Mouse (Mus musculus) forebrain, embryonic 14.5 days (tissue): ENCODE results near the gene Ndufaf7. TPM values are rescaled to one million over a fixed set of nuclear protein-coding genes. Genes with fewer than 3 reads are reported as not detected.
A peak's percentile ranks its signal among the peaks of the same experiment; 100 is the strongest.

Experiments used
- ATAC-seq: fragments of 200-750 bp; cut with Nextera tagmentation; 2 replicates; pipeline ENCODE4 v1.8.0; 2017; ENCODE audit warnings: mild to moderate bottlenecking, moderate library complexity
- DNase-seq: peaks from one replicate; pipeline ENCODE4 v3.0.0-alpha.2; 2015; ENCODE audit warnings: low spot score
- H3K27ac ChIP-seq: fragments of 300-500 bp; sonication (generic); 2 replicates; pipeline ENCODE4 v1.5.1; 2014; ENCODE audit warnings: low read depth, mild to moderate bottlenecking, control low read depth, low read length, moderate library complexity
- H3K27me3 ChIP-seq: fragments of 300-500 bp; sonication (generic); replicated peaks from 2 replicates; pipeline ENCODE4 v1.6.1; 2014; ENCODE audit warnings: low read length, control low read depth, mixed read lengths; ENCODE audit not compliant: control insufficient read depth, insufficient read depth
- H3K36me3 ChIP-seq: fragments of 300-500 bp; sonication (generic); 2 replicates; pipeline ENCODE4 v1.6.1; 2014; ENCODE audit warnings: low read length, control low read depth; ENCODE audit not compliant: control insufficient read depth, insufficient read depth
- H3K4me1 ChIP-seq: fragments of 300-500 bp; sonication (generic); 2 replicates; pipeline ENCODE4 v1.6.1; 2014; ENCODE audit warnings: antibody characterized with exemption, low read length, control low read depth; ENCODE audit not compliant: control insufficient read depth, insufficient read depth
- H3K4me2 ChIP-seq: fragments of 300-500 bp; sonication (generic); 2 replicates; pipeline ENCODE4 v1.6.1; 2014; ENCODE audit warnings: mild to moderate bottlenecking, control low read depth, low read length
- H3K4me3 ChIP-seq: fragments of 300-500 bp; sonication (generic); 2 replicates; pipeline ENCODE4 v1.5.1; 2014; ENCODE audit warnings: low read depth, low read length, control low read depth
- H3K9ac ChIP-seq: fragments of 300-500 bp; sonication (generic); 2 replicates; pipeline ENCODE4 v1.6.1; 2014; ENCODE audit warnings: mild to moderate bottlenecking, low read length, control low read depth, moderate library complexity
- H3K9me3 ChIP-seq: fragments of 300-500 bp; sonication (generic); replicated peaks from 2 replicates; pipeline ENCODE4 v1.6.1; 2016; ENCODE audit warnings: low read length, control low read depth, mixed read lengths; ENCODE audit not compliant: control insufficient read depth
- WGBS: fragments of 180-500 bp; shearing (Covaris S2); extraction: QIAGEN DNeasy Blood & Tissue Kit; methylation state at CpG from one replicate; pipeline ENCODE4 v1.1.7; 2014; 5-methylcytosine and 5-hydroxymethylcytosine counted together
- polyA plus RNA-seq: library from polyadenylated mRNA; unstranded; fragments of >200 nt; fragmentation: Nextera tagmentation; extraction: Ambion mirVana; gene quantifications from 2 replicates; pipeline ENCODE4 v1.2.1, GENCODE M21; 2014

The Ndufaf7 gene
- polyA plus RNA-seq, 1 experiment from 2014 or later = 57.9 TPM

DNA sequence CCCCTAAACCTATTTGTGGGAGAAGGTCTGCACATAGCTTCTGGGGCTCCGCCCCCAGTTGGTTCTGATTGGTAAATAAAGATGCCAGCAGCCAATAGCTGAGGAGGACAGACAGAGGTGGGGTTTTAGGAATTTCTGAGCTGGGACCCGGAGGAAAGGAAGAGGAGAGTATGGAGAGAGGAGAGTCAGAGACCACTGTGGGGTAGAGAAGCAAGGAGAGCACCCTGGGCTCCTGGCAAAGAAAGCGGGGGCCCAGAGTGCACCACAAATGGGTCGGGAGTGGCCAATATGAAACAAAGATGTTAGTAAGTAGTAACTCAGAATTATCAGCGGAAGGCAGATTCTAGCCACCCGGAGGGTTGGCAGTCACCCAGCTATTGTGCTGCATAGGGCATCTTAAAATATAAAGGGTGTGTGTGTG is 24.1 kb upstream of the Ndufaf7 start:
- peaks cover 10% of the 10 kb centered on the region; the same call in 1 of the 2 replicates for H3K4me1 ChIP-seq
- H3K27ac ChIP-seq = no peak overlapping the region
- peak; percentile 80 for DNase-seq
- no peaks in the 10 kb centered on the region for H3K9me3 ChIP-seq
- no peaks in the 10 kb centered on the region for H3K27me3 ChIP-seq
- WGBS = 30% methylated on average over 6 of the region's 6 CpGs
- H3K4me3 ChIP-seq = peak overlapping the region; percentile 30
- H3K9ac ChIP-seq = peak overlapping the region; percentile 33; the same call in 1 of the 2 replicates
- peak overlapping the region; percentile 48 for H3K4me2 ChIP-seq
- ATAC-seq = peak; percentile 59
- H3K36me3 ChIP-seq = 0 out of 2 replicates have a peak, but pooled peaks cover under 1% of the 10 kb centered on the region

DNA sequence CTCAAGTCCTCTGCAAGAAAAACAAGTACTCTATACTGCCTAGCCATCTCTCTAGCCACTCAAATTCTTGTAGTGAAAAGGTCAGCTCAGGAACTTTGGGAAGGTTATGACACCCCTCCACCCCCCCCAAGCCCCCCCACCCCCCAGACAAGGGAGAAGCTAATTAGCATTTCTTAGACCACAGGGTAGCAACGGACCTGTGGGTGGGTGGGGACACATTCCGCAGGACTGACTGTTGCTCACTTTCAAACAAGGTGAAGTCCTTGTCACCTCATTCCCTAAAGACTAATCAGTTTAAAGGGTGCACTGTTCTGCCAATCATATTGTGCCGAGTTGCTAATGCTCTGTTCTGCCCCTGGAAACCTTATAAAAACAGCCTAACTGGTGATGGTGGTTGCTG is 23.0 kb upstream of the Ndufaf7 start:
- DNase-seq (no peak), ATAC-seq (no peak)
- H3K27ac ChIP-seq = no peak overlapping the region
- WGBS = 86% methylated on average over 3 of the region's 3 CpGs
- no peaks in the 10 kb centered on the region for H3K27me3 ChIP-seq
- H3K4me3 ChIP-seq = no peak overlapping the region
- H3K4me1 ChIP-seq = peaks cover 10% of the 10 kb centered on the region; the same call in 1 of the 2 replicates
- H3K4me2 ChIP-seq = no peak overlapping the region
- H3K9me3 ChIP-seq = no peaks in the 10 kb centered on the region
- H3K9ac ChIP-seq = no peak overlapping the region
- H3K36me3 ChIP-seq = peaks cover 9% of the 10 kb centered on the region; the same call in 1 of the 2 replicates

DNA sequence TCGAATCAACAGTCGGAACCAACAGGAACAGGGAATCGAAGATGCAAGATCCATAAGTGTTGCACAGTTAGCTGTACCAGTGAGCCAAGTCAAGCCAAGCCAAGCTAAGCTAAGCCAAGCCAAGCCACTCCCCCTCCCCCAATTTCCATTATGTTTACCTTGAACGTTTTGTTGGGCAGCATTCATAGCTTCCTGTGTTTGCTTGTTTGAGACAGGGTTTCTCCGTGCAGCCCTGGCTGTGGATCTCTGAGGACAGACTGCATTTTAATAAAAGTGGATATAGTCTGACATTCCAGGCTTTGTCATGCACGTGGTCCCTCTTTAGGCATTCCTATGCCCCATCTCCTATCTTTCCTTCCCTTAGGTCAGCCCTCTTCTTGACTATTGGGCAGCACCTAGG is 21.2 kb upstream of the Ndufaf7 start:
- Histone ChIP-seq H3K4me1 (peaks cover 10% of the 10 kb centered on the region; the same call in 1 of the 2 replicates), H3K4me3 (peak overlapping the region; percentile 58), H3K9me3 (no peaks in the 10 kb centered on the region), H3K36me3 (peaks cover 21% of the 10 kb centered on the region), H3K9ac (peak overlapping the region; percentile 79), H3K4me2 (peak overlapping the region; percentile 72), H3K27ac (peak overlapping the region; percentile 76; the same call in 1 of the 2 replicates), H3K27me3 (no peaks in the 10 kb centered on the region)
- ATAC-seq (peak; percentile 13), DNase-seq (peak; percentile 46)
- WGBS = 53% methylated on average over 6 of the region's 6 CpGs

DNA sequence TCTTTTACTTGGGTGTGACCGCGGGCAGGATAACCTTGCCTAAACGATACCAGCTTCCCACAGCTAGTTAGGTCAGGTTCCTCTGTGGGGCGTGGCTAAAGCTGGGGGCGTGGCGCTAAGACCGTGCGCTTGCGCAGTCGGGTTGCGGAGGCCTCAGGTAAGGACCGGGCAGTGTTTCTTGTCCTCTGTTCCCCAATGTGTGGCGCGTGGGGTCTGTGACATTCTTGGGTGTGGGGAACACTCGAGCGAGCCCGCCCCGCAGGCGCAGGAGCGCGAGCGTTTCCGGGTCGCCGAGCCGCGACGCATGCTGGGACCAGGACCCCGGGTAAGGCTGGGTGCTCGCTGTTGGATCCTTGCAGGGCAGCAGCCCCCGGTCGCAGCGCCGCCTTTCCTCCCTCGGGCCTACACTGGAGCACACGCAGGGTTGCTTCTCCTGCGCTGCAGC is 20.5 kb upstream of the Ndufaf7 start, which contains the start of gene Cebpzos:
Gene Cebpzos (plus strand): TSS at position 132 of the 445 bp plus-strand sequence.
- ATAC-seq (peak; percentile 93), DNase-seq (peak; percentile 91)
- under 1% methylated on average over 37 of the region's 37 CpGs for WGBS
- Histone ChIP-seq H3K36me3 (peaks cover 26% of the 10 kb centered on the region), H3K27ac (peak within 1 kb of the TSS; percentile 76), H3K4me3 (peak within 1 kb of the TSS; percentile 58), H3K27me3 (no peaks in the 10 kb centered on the region), H3K9me3 (no peaks in the 10 kb centered on the region), H3K9ac (peak within 1 kb of the TSS; percentile 79), H3K4me2 (peak within 1 kb of the TSS; percentile 72), H3K4me1 (peaks cover 10% of the 10 kb centered on the region; the same call in 1 of the 2 replicates)

DNA sequence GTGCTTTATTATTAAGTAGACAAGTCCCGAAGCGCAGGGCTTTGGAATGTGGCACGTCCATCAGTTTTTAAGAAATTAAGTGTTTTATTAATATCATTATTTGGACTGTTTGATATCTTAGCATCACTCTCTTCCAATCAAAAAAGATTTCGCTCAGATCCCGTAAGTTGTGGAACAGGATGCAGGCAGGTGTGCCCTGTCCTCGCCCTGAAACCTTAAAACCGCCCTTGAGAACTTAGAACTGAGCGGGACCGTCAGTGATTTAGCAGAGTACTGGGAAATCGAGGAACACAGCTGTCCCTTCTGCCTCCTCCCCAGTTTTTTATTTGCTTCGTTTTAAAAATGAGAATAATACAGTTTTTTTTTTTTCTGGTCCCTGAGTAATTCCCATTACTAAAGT is 20.0 kb upstream of the Ndufaf7 start:
- peak overlapping the region; percentile 72 for H3K4me2 ChIP-seq
- H3K27ac ChIP-seq = peak overlapping the region; percentile 76
- H3K36me3 ChIP-seq = peaks cover 31% of the 10 kb centered on the region
- WGBS = 3% methylated on average over 11 of the region's 11 CpGs
- no peaks in the 10 kb centered on the region for H3K27me3 ChIP-seq
- DNase-seq = no peak
- H3K9me3 ChIP-seq = no peaks in the 10 kb centered on the region
- H3K9ac ChIP-seq = peak overlapping the region; percentile 79
- peak overlapping the region; percentile 58 for H3K4me3 ChIP-seq
- ATAC-seq = peak; percentile 10; the same call in 1 of the 2 replicates
- H3K4me1 ChIP-seq = peaks cover 10% of the 10 kb centered on the region; the same call in 1 of the 2 replicates

DNA sequence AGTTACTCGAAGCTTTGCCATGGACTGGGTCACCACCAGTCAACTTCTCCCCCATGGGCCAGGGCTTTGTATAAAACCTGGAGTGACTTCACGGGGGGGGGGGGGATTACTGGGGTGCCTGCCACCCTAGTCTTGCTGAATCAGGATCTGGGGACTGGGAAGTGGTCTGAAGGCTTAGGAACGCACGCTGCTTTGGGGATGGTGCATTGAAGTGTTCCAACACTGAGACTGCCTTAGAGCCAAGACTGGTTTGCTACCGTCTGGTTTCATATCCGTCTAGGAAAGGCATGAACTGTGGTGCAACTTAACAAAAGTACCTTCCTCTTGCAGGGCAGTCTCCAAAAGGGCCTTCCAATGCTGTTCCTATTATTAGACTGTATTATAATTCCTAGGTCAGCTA is 19.2 kb upstream of the Ndufaf7 start:
- no peak overlapping the region for H3K27ac ChIP-seq
- no peaks in the 10 kb centered on the region for H3K9me3 ChIP-seq
- no peaks in the 10 kb centered on the region for H3K27me3 ChIP-seq
- H3K4me1 ChIP-seq = peaks cover 10% of the 10 kb centered on the region; the same call in 1 of the 2 replicates
- peaks cover 39% of the 10 kb centered on the region for H3K36me3 ChIP-seq
- H3K9ac ChIP-seq = peak overlapping the region; percentile 79; the same call in 1 of the 2 replicates
- H3K4me3 ChIP-seq = 0 out of 2 replicates have a peak overlapping the region, but pooled peaks have one; percentile 58
- no peak for DNase-seq
- no peak for ATAC-seq
- WGBS = 45% methylated on average over 6 of the region's 6 CpGs
- H3K4me2 ChIP-seq = peak overlapping the region; percentile 72

DNA sequence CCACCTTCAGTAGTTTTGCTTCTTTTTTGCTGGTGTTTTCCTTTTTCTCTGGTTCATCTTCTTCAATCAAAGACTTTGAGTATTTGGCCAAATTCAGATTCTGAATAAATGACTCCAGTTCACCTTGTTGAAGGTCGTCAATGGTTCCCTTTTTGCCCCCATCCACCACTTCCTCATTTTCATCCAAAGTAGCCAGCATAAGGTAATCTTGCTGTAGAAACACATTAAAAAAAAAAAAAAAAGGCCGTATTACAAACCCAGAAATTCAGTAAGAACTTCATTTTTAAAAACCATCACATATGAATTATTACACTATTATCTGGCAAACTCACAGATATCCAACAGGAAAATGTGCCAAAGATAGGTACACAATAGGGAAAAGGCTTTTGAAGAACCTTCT is 1.1 kb upstream of the Ndufaf7 start:
- WGBS = 87% methylated on average over 2 of the region's 2 CpGs
- ATAC-seq = no peak
- H3K9ac ChIP-seq = peak overlapping the region; percentile 73

DNA sequence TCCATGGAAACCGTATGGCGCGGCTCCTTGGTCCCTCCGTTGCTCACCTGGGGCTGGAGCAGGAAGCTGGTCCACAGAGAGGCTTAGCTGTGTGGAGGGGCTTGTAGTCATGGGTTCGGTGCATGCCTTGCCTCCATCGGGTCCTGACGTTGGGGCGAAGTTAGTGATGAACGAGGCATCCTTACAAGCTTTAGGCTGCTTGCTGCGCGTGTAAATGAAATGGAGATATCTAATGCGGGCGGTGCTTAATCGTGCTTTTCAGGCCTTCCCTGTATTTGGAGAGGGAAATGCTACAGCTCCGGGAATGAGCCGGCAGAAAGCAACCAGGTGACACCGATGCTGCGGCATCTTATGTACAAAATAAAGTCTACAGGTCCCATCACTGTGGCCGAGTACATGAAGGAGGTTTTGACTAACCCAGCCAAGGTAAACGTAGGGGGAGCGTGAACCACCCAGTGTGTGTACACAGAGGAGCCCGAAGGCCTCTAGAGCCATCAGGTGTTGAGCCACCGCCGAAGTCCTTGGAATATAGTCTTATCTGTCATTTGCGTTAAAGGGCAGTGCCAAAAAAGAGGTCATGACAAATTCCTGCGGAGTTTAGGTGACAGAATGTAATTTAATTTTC is 405 bp downstream of the Ndufaf7 start:
- WGBS = 8% methylated on average over 26 of the region's 26 CpGs
- Histone ChIP-seq H3K27ac (peak overlapping the region; percentile 27; the same call in 1 of the 2 replicates), H3K27me3 (no peaks in the 10 kb centered on the region), H3K4me2 (peak overlapping the region; percentile 71), H3K36me3 (peaks cover 46% of the 10 kb centered on the region), H3K4me1 (peaks cover 10% of the 10 kb centered on the region), H3K4me3 (peak overlapping the region; percentile 60), H3K9ac (peak overlapping the region; percentile 73), H3K9me3 (no peaks in the 10 kb centered on the region)
- DNase-seq = no peak
- peak; percentile 38 for ATAC-seq

More for the DNA sequence above, 1.1 kb upstream of the Ndufaf7 start:
- H3K27ac ChIP-seq = no peak overlapping the region
- DNase-seq = no peak
- peaks cover 10% of the 10 kb centered on the region for H3K4me1 ChIP-seq
- peak overlapping the region; percentile 60 for H3K4me3 ChIP-seq
- H3K27me3 ChIP-seq = no peaks in the 10 kb centered on the region
- H3K4me2 ChIP-seq = peak overlapping the region; percentile 71
- no peaks in the 10 kb centered on the region for H3K9me3 ChIP-seq
- H3K36me3 ChIP-seq = peaks cover 48% of the 10 kb centered on the region

DNA sequence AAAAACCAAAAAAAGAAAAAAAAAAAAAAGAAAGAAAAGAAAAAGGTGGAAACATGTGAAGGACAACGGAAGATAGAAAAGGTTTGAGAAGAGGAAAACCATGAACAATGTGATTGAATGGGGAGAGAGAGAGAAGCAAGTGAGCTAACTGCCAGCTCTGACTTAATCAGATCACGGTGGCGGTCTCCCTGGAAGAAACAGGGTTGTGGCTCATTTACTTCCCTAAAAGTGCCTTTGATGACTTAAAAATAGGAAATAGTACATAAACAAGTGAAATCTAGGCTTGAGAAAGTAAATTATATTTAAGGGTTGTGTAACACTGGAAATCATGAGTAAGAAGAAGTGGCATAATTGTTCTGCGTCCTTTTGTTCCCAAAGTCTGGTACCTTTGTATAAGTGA is 2.0 kb downstream of the Ndufaf7 start:
- no peak for ATAC-seq
- no peak overlapping the region for H3K9ac ChIP-seq
- peaks cover 42% of the 10 kb centered on the region for H3K36me3 ChIP-seq
- no peaks in the 10 kb centered on the region for H3K27me3 ChIP-seq
- H3K27ac ChIP-seq = no peak overlapping the region
- 88% methylated on average over 4 of the region's 4 CpGs for WGBS
- H3K4me1 ChIP-seq = peaks cover 10% of the 10 kb centered on the region
- H3K9me3 ChIP-seq = no peaks in the 10 kb centered on the region
- DNase-seq = no peak
- no peak overlapping the region for H3K4me3 ChIP-seq
- H3K4me2 ChIP-seq = no peak overlapping the region
